Mouse (Mus musculus) lung, embryonic 16.5 days (tissue): ENCODE results near the gene Alkbh6. TPM values are rescaled to one million over a fixed set of nuclear protein-coding genes. Genes with fewer than 3 reads are reported as not detected.

Experiments used
- ATAC-seq: fragments of 200-750 bp; cut with Nextera tagmentation; 2 replicates; pipeline ENCODE4 v1.8.0; 2017; ENCODE audit warnings: low read depth, mild to moderate bottlenecking, moderate library complexity
- H3K27ac ChIP-seq: fragments of 300-500 bp; sonication (generic); 2 replicates; pipeline ENCODE4 v1.5.1; 2014; ENCODE audit warnings: mild to moderate bottlenecking, control low read depth, low read length
- H3K27me3 ChIP-seq: fragments of 300-500 bp; sonication (generic); 2 replicates; pipeline ENCODE4 v1.6.1; 2014; ENCODE audit warnings: low read depth, low read length, mixed read lengths; ENCODE audit not compliant: control insufficient read depth, insufficient read depth
- H3K36me3 ChIP-seq: fragments of 300-500 bp; sonication (generic); 2 replicates; pipeline ENCODE4 v1.6.1; 2014; ENCODE audit warnings: low read length; ENCODE audit not compliant: control insufficient read depth, insufficient read depth
- H3K4me1 ChIP-seq: fragments of 300-500 bp; sonication (generic); replicated peaks from 2 replicates; pipeline ENCODE4 v1.6.1; 2014; ENCODE audit warnings: low read length, mixed read lengths; ENCODE audit not compliant: control insufficient read depth, insufficient read depth
- H3K4me2 ChIP-seq: fragments of 300-500 bp; sonication (generic); 2 replicates; pipeline ENCODE4 v1.6.1; 2014; ENCODE audit warnings: low read depth, low read length, control low read depth
- H3K4me3 ChIP-seq: fragments of 300-500 bp; sonication (generic); 2 replicates; pipeline ENCODE4 v1.5.1; 2014; ENCODE audit warnings: mild to moderate bottlenecking, low read length, control low read depth
- H3K9ac ChIP-seq: fragments of 300-500 bp; sonication (generic); 2 replicates; pipeline ENCODE4 v1.6.1; 2014; ENCODE audit warnings: low read length, control low read depth
- H3K9me3 ChIP-seq: fragments of 300-500 bp; sonication (generic); 2 replicates; pipeline ENCODE4 v1.6.1; 2016; ENCODE audit warnings: low read length; ENCODE audit not compliant: control insufficient read depth
- WGBS: fragments of 180-500 bp; shearing (Covaris S2); extraction: QIAGEN DNeasy Blood & Tissue Kit; methylation state at CpG from one replicate; pipeline ENCODE4 v1.1.7; 2014; 5-methylcytosine and 5-hydroxymethylcytosine counted together
- polyA plus RNA-seq: library from polyadenylated mRNA; unstranded; fragments of >200 nt; fragmentation: Nextera tagmentation; extraction: Ambion mirVana; gene quantifications from 2 replicates; pipeline ENCODE4 v1.2.1, GENCODE M21; 2015

Alkbh6 gene
- polyA plus RNA-seq, 1 experiment from 2014 or later = 82.1 TPM

GRCm38 (mm10) chr7:30354059-30354458 is 45.5 kb downstream of the Alkbh6 start:
- 65% methylated on average over 4 of the region's 4 CpGs for WGBS
- no peak overlapping the region for H3K9ac ChIP-seq
- H3K4me1 ChIP-seq = no peaks in the 10 kb centered on the region
- ATAC-seq = no peak
- H3K4me2 ChIP-seq = no peak overlapping the region
- no peak overlapping the region for H3K27ac ChIP-seq
- no peaks in the 10 kb centered on the region; the same call in 1 of the 2 replicates for H3K27me3 ChIP-seq
- no peaks in the 10 kb centered on the region for H3K36me3 ChIP-seq
- no peaks in the 10 kb centered on the region for H3K9me3 ChIP-seq
- H3K4me3 ChIP-seq = no peak overlapping the region

GRCm38 (mm10) chr7:30358378-30359186 is 50.1 kb downstream of the Alkbh6 start:
- Histone ChIP-seq H3K9ac (no peak overlapping the region), H3K4me1 (peaks cover 9% of the 10 kb centered on the region; the same call in 1 of the 2 replicates), H3K27ac (no peak overlapping the region), H3K4me2 (no peak overlapping the region), H3K4me3 (no peak overlapping the region), H3K27me3 (no peaks in the 10 kb centered on the region), H3K9me3 (no peaks in the 10 kb centered on the region), H3K36me3 (peaks cover 6% of the 10 kb centered on the region)
- no peak for ATAC-seq
- 62% methylated on average over 7 of the region's 7 CpGs for WGBS

GRCm38 (mm10) chr7:30359276-30359865 is 50.9 kb downstream of the Alkbh6 start:
- Histone ChIP-seq H3K9ac (no peak overlapping the region), H3K9me3 (no peaks in the 10 kb centered on the region), H3K4me1 (peaks cover 9% of the 10 kb centered on the region; the same call in 1 of the 2 replicates), H3K4me2 (no peak overlapping the region), H3K36me3 (peaks cover 6% of the 10 kb centered on the region), H3K4me3 (no peak overlapping the region), H3K27me3 (no peaks in the 10 kb centered on the region), H3K27ac (no peak overlapping the region)
- ATAC-seq = no peak
- WGBS = 72% methylated on average over 31 of the region's 31 CpGs

- Histone ChIP-seq H3K4me2 (no peak overlapping the region), H3K4me1 (peaks cover 9% of the 10 kb centered on the region; the same call in 1 of the 2 replicates), H3K4me3 (no peak overlapping the region), H3K9me3 (no peaks in the 10 kb centered on the region), H3K27ac (no peak overlapping the region), H3K27me3 (no peaks in the 10 kb centered on the region), H3K9ac (no peak overlapping the region), H3K36me3 (peaks cover 6% of the 10 kb centered on the region)
- WGBS = 87% methylated on average over 17 of the region's 17 CpGs
- no peak for ATAC-seq
These were observed 51.5 kb downstream of the Alkbh6 start for GRCm38 (mm10) chr7:30360028-30360427.

- Histone ChIP-seq H3K27me3 (no peaks in the 10 kb centered on the region), H3K9me3 (no peaks in the 10 kb centered on the region), H3K36me3 (peaks cover 6% of the 10 kb centered on the region), H3K4me2 (peak within 1 kb of the TSS; percentile 71), H3K27ac (no peak within 1 kb of the TSS), H3K4me1 (peaks cover 9% of the 10 kb centered on the region; the same call in 1 of the 2 replicates), H3K4me3 (peak within 1 kb of the TSS; percentile 59), H3K9ac (peak within 1 kb of the TSS; percentile 78)
- 1% methylated on average over 47 of the region's 55 CpGs for WGBS
- ATAC-seq = peak; percentile 82
These were observed 54.3 kb downstream of the Alkbh6 start, which contains the start of gene Lrfn3 for GRCm38 (mm10) chr7:30362652-30363343. TSS of gene Lrfn3 (minus strand) at chr7:30362772.

- WGBS = 53% methylated on average over 6 of the region's 6 CpGs
- no peaks in the 10 kb centered on the region for H3K27me3 ChIP-seq
- peak overlapping the region; percentile 59 for H3K4me3 ChIP-seq
- H3K4me2 ChIP-seq = peak overlapping the region; percentile 71
- peaks cover 6% of the 10 kb centered on the region for H3K36me3 ChIP-seq
- peaks cover 9% of the 10 kb centered on the region; the same call in 1 of the 2 replicates for H3K4me1 ChIP-seq
- peak overlapping the region; percentile 29 for H3K9ac ChIP-seq
- ATAC-seq = no peak
- no peak overlapping the region for H3K27ac ChIP-seq
- no peaks in the 10 kb centered on the region for H3K9me3 ChIP-seq
These were observed 54.8 kb downstream of the Alkbh6 start for GRCm38 (mm10) chr7:30363344-30363738.

Other genes with a start within 250 kb of the Alkbh6 start
- gene Zfp82, start 235.8 kb upstream of the Alkbh6 start, polyA plus RNA-seq = 4.7 and 5.0 TPM in 2 replicates
- gene Gm26920, start 218.3 kb upstream of the Alkbh6 start, polyA plus RNA-seq = 1.2 and 1.5 TPM in 2 replicates
- gene Zfp566, start 218.2 kb upstream of the Alkbh6 start, polyA plus RNA-seq = 6.9 and 7.6 TPM in 2 replicates
- 115 and 117 TPM in 2 replicates for gene Zfp260, start 213.9 kb upstream of the Alkbh6 start, polyA plus RNA-seq
- gene Zfp382, start 186.8 kb upstream of the Alkbh6 start, polyA plus RNA-seq = 11.6 and 14.3 TPM in 2 replicates
- 13.7 and 14.8 TPM in 2 replicates for gene Zfp146, start 139.0 kb upstream of the Alkbh6 start, polyA plus RNA-seq
- gene Cox7a1, start 124.6 kb upstream of the Alkbh6 start, polyA plus RNA-seq = 17.1 and 20.2 TPM in 2 replicates
- 91.2 and 99.5 TPM in 2 replicates for gene Capns1, start 109.9 kb upstream of the Alkbh6 start, polyA plus RNA-seq
- gene Polr2i, start 76.8 kb upstream of the Alkbh6 start, polyA plus RNA-seq = 146 and 152 TPM in 2 replicates
- gene Tbcb, start 76.4 kb upstream of the Alkbh6 start, polyA plus RNA-seq = 156 and 161 TPM in 2 replicates
- 0.30 TPM in 1 of 2 replicates, not detected in the other for gene Ovol3, start 73.0 kb upstream of the Alkbh6 start, polyA plus RNA-seq
- gene Thap8, start 28.6 kb upstream of the Alkbh6 start, polyA plus RNA-seq = 0.48 and 0.83 TPM in 2 replicates
- gene Wdr62, start 28.3 kb upstream of the Alkbh6 start, polyA plus RNA-seq = 11.8 and 12.2 TPM in 2 replicates
- gene Clip3, start 17.0 kb upstream of the Alkbh6 start, polyA plus RNA-seq = 15.9 and 20.7 TPM in 2 replicates
- 32.5 and 33.6 TPM in 2 replicates for gene Syne4, start 6.1 kb downstream of the Alkbh6 start, polyA plus RNA-seq
- gene E130208F15Rik, start 13.0 kb downstream of the Alkbh6 start, polyA plus RNA-seq = 0.38 TPM in 1 of 2 replicates, not detected in the other
- gene Sdhaf1, start 15.2 kb downstream of the Alkbh6 start, polyA plus RNA-seq = 14.5 and 15.8 TPM in 2 replicates
- gene Lrfn3, start 54.1 kb downstream of the Alkbh6 start, polyA plus RNA-seq = 3.5 and 3.9 TPM in 2 replicates
- gene Tyrobp, start 105.0 kb downstream of the Alkbh6 start, polyA plus RNA-seq = 53.5 and 63.9 TPM in 2 replicates
- 2.0 and 2.6 TPM in 2 replicates for gene Hcst, start 111.1 kb downstream of the Alkbh6 start, polyA plus RNA-seq
- gene Nfkbid, start 113.0 kb downstream of the Alkbh6 start, polyA plus RNA-seq = 1.9 and 2.0 TPM in 2 replicates
- 20.4 and 22.3 TPM in 2 replicates for gene Aplp1, start 136.8 kb downstream of the Alkbh6 start, polyA plus RNA-seq
- gene Kirrel2, start 149.0 kb downstream of the Alkbh6 start, polyA plus RNA-seq = not detected in 2 replicates
- gene Nphs1, start 149.6 kb downstream of the Alkbh6 start, polyA plus RNA-seq = not detected in 2 replicates
- gene Prodh2, start 184.9 kb downstream of the Alkbh6 start, polyA plus RNA-seq = 0.41 and 2.4 TPM in 2 replicates
- 7.6 and 7.8 TPM in 2 replicates for gene Arhgap33, start 226.3 kb downstream of the Alkbh6 start, polyA plus RNA-seq
- gene Hspb6, start 243.5 kb downstream of the Alkbh6 start, polyA plus RNA-seq = 32.0 and 34.0 TPM in 2 replicates
- gene Proser3, start 243.6 kb downstream of the Alkbh6 start, polyA plus RNA-seq = 12.9 and 14.9 TPM in 2 replicates